Mouse (Mus musculus): ENCODE data around the gene Ap3d1.

- TF ChIP-seq CTCF (IDR thresholded peaks at IDR 0.05; ENCODE audit: insufficient read depth, low read length) (no peak), POLR2A (IDR thresholded peaks at IDR 0.05; ENCODE audit: borderline replicate concordance, extremely low read depth, low read depth, low read length) (no peak)
Observed at GRCm38 (mm10) chr10:80663485-80664196, 78.4 kb downstream of the Ap3d1 start.
